Mouse (Mus musculus) thymus, postnatal 14 days (tissue): Measurements from ENCODE around the gene 5330417C22Rik.
"Not testable (repeated sequence)": the region's sequence is repeated elsewhere in the genome, so short reads cannot be mapped to it uniquely, and the experiment has no call there.

ENCODE experiments used
- DNase-seq: peaks from one replicate; pipeline ENCODE4 v3.0.0; 2021

5330417C22Rik gene

DNA sequence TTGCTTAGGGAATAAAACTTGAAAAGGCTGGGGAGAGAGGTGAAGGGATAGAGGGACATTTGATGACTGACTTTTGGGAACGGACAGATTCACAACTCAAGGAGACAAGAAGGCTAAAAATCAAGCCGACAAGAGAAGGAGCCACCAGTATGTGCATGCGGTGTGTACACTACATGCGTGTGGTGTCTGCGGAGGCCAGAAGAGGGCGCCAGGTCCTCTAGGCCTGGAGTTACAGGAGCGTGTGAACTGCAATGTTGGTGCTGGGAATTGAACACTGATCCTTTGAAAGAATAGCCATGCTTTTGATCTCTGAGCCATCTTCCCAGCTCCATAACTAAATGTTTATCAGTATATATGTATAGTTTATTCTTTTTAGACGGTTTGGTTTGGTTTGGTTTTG, 7.8 kb downstream of the 5330417C22Rik start:
- DNase-seq = no peak

DNA sequence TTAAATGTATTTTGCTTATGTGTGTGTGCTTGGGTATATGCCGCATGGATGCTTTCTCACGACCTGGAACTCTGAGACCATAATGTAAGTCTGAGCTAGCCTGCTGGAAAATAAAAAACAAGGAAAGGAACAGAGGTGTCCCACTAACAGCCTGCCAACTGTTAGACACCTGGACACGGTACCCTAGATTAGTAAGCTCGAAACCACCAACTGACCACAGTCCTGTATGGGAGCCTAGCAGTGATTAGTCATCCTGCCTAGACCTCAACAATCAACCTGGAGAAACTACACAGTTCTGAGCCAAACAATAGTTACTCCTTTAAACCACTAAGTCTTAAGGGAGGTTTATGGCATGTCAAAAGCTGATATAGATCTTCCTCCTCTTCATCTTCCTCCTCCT, 12.9 kb downstream of the 5330417C22Rik start:
- no peak for DNase-seq

DNA sequence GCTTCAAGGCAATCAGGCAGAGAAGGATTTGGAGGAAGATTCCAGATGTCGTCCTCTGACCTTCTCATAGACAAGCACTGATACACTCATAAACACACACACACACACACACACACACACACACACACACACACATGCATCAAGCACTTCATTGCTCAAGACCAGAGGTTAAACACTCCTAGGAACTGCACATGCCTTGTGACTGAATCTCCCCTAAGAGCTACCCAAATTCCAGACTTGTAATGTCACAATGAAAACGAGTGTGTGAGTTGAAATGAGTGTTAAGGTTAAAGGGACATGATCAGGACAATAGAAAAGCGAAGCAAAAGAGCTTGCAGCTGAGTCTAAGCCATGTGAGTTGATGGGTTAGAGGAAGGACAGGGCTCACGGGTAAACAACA, 18.1 kb downstream of the 5330417C22Rik start:
- no peak for DNase-seq

DNA sequence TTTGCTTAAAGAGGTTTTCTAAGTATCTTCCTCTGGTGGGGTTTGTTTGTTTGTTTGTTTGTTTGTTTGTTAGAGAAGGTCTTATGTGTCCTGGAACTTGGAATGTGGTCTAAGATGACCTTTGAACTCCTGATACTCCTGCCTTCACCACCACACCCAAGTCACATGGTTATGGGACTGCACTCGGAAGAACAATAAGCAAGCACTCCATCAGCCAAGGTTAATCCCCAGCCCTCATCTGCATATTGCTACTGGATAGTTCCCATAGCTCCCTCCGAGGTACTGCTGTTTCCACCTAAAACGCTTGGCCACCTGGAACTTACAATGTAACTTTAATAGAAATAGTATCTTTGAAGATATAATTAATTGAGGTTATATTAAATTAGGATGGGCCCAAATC, 22.9 kb downstream of the 5330417C22Rik start:
- no peak for DNase-seq

DNA sequence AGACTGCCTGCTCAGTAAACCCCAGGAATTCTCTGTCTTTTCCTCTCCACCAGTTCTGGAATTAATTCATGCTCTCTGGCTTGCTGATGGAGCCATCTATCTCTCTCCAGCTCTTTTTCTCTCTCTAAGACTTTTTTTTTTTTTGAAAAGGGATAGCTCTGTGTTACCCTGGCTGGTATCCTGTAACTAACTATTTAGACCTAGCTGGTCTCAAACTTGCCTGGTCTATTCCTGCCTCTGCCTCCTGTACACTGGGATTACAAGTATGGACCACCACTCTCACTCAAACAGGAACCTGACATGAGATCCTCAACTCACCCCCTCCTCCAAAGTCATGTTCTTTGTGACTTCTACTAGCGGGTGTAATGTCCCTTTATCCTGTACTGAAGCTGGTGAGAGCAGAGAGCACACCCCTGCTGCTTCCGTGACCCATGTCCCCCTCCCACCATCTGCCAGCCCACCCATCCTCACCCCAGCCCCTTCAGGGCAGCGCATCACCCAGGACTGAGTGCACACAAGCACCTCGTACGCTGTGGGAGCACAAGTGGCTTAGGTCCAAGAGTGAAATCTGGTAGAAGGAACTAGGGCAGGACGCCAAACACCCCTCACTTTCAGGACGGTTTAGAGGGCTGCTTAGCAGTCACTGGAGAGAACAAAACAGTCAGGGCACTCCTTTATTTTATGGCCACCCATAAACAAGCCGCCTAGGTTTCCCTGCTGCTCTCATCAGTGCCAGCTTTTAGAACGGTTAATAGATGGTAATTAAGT, 25.4 kb downstream of the 5330417C22Rik start:
- no peak for DNase-seq

DNA sequence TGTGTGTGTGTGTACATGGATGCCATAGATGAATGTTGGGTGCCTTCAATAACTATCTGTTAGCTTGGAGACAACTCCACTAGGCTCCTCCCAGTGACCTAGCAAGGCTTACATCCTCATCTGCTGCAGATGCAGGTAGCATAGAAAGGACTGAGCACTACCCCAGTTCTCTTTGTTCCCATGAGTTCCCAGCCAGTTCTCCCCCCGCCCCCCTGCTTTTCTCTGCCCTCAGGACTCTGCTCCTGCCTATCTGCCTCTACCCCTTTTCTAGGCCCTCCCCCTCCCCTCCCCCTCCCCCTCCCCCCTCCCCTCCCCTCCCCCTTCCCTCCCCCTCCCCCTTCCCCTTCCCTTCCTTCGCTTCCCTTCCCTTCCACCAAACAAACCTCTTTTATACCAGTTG, 26.2 kb downstream of the 5330417C22Rik start:
- no peak for DNase-seq

DNA sequence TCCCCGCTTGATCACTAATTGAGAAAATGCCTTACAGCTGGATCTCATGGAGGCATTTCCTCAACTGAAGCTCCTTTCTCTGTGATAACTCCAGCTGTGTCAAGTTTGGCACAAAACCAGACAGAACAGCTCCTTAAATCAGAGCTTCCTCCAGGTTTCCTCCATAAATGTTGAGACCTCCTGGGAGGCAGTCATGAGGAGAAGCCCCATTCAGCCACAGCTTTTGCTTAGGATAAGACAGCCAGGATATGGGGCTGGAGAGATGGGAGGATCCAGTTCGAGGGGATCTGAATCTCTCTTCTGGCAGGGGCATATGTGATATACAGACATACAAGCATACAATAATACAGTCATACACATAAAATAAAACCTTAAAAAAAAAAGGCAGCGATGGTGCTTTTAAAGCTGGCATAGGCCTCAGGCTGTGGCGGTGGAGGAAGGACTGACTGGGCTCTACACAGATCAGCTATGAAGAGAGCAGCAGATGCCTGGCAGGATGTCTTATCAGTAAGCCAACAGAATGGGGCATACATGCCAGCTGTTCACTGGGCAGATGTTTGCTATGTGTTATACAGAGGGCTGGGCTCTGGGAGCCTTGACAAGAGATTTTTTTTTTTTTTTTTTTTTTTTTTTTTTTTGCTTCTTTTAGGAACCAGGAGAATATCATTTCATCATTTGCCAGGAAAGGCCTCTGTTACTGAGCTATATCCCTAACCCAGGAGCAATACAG, 27.4 kb downstream of the 5330417C22Rik start:
- DNase-seq = no peak

DNA sequence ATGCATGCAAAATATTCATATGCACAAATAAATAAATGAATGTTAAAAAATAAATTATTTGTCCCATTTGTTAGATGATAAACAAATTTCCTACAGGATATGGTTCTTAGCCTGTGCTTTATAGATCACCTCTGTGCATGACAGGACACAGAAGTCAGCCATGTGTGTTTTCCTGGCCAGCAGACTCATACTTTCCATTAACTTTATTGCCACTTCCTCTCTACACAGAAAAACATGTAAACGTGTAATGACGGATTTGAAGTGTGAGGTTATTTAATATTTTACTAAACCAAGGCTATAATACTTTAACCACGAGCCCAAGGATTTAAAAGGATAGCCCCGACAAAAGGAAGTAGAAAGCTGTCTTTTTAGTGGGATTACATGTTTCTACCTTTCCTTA, 32.4 kb downstream of the 5330417C22Rik start:
- no peak for DNase-seq

DNA sequence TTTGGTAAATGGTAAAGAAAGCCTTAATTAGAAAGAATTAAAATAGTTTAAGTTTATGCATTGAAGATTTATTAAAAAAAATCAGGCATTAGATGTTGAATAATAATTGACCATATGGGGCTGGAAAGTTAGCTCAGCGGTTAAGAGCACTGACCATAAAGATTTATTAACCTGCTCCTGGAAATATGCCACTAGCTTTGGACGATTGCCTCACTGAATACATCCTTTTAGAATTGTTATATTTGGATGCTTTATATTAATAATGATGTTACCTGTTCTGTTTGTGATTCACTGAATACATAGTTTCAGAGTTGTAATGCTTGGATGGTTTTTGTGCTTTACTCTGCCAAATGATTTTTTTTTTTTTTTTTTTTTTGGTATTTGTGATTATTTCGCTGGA, 34.9 kb downstream of the 5330417C22Rik start:
- DNase-seq = not testable (repeated sequence)

DNA sequence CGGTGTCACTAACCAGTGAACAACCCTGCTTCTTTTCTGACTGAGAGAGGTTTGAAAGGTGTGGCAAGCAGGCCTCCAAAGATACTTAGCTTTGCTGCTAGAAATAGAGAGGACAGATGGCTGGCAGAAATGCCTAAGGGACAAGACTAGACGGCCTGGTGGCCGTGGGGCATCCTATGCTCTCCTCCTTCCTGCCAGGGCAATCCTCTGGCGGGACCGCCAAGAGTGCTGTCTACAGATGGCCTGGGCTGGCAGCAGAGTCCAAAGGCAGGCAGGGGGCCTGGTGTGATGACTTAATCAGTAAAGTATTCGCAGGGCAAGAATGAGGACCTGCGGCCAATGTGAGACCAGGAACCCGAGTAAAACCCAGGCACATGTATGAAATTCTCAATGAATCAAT, 36.5 kb downstream of the 5330417C22Rik start:
- no peak for DNase-seq

DNA sequence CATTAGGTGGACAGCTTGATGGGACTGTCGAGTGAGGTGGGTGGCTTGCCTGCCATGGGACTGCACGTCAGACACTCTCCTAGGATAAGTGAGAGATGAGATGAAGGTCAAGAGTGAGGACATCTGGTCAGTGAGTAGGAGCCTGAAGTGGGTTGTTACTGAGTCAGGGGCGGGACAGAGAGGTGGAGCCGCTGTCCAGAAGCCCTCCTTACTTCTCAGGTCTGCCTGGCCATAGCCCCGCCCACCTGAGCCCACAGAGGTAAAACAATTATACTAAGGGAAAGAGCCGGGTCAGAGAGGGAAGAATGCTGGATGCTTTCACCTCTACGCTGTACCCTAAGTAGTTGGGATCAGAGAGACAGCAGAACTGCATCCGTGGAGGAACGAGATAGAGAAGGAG, 38.7 kb downstream of the 5330417C22Rik start:
- DNase-seq = no peak

DNA sequence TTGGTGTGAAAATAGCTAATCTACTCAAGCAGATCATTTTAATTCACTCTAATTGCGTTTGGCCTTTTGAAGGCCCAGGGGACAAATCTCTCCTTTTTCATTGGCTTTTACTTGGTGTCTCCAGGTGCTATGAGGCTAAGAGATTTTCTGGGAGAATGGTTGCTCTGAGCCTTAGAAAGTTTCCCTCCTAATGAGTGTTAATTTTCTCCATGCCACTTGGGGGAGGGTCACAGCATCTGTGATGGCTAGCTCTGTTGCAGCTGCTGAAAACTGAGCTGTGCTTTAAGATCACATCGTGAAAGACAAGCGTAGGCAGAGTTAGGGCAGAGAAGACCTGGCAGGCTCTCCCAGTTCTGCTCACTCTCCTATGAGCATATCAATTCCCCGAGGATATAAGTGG, 40.9 kb downstream of the 5330417C22Rik start:
- DNase-seq = no peak

DNA sequence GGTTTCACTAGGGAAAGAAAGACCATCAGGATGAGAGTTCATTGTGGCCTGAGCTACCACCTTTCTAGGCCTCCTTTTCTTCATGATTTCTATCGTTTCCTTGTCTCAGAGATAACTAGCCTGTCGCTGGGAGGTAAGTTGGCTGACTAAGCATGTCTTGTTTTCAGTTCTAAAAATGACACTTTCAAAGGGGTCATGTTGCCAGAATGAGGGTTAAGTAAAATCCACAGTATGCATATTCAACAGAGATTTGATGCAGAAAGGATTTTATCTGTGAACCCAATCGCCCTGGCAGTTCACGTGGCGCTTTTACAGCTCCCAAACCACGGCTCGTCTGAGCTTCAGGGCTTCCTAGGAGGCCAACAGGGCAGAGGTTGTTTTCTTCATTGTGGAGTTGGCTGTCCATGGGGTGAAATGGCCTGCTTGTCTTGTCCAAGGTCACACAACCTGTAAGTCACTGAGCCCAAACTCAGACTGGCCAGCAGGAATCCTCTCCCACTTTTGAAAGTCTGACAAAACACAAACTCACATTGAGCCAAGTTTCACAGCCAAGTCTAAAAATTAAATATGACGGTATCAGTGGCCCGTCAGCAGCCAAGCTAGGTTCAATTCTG, 41.4 kb downstream of the 5330417C22Rik start:
- no peak for DNase-seq

DNA sequence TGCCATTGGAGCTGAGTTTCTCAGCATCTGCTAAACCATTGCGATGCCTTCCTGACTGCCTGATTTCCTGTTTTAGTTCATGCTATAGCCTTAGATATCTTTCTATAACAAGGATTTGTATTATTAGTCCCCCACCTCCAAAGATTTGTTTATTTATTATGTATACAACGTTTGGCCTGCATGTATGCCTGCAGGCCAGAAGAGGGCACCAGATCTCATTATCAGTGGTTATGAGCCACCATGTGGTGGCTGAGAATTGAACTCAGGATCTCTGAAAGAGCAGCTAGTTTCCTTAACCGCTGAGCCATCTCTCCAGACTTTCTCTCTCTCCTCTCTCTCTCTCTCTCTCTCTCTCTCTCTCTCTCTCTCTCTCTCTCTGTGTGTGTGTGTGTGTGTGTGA, 46.4 kb downstream of the 5330417C22Rik start:
- peak; percentile 10 for DNase-seq

DNA sequence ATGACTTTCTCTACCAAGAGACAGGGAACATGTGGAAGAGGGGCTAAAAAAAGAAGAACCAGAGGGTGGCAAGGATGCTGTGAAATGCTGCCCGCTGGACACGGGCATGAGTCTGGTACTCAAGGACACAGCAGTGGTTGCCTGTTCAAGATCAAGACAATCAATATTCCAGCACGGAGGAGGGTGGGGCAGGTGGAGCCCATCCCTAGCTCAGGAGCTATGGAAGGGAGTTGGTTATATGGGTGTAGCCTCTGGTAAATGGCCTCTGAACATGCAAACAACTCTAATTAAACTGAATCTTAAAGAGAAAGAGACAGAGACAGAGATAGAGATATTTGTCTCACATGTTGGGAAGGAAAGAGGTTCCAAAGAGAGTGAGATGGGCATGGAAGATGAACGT, 51.6 kb downstream of the 5330417C22Rik start:
- DNase-seq = no peak

DNA sequence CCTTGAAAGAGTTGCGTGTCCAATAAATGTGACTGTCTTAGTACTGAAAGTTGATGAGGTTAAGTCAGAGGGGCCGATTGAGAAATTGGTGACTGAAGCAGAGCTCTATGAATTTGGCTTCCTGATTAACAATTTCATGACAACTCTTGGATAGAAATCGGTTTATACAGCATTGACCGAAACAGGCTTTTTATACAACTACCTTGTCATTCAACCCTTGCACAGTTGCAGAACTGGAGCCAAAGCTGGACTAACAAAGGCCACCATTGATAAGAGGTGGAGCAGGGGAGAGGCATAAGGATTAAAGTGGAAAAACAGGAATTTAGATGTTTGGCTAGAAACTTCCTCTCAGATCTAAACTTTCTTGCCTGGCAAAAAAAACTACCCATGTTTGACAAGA, 57.5 kb downstream of the 5330417C22Rik start:
- no peak for DNase-seq

DNA sequence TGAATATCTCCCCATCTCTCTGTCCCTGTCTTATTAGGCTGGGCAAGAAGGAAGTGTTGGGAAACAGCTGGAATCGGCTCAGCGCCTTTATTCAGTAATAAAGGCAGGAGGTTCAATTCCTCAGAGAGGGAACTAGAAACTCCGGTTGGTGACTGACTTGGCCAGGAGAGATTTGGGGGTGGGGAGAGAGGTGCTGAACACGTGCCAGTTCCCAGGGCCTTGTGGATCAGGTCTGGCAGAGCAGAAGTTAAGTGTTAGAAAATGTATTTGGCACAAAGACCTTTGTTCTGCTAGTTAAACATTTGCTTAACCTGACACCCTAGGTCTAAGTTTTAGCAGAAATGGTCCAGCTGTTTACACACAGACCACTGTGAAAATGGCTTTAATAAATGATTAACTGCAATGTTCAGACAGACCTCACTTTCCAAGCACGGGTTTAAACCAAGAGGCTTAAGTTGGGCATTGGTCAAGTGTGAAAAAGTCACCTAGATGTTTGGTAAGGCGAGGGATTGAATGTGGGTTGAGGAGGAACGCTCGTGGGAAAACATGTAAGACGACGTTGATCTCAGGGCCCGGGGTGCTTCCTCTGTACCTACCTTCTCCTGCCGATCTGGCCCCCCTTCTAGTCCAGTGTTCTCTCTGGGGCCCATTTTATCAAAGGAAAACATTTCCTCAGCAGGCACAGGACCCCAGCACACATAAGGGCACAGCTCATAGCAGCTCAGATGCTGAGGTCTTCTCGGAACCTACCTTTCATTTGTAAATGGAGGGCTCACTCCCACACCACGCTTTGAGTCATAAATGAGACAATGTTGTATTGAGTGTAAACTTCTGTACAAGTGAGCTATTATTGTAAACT, 59.3 kb downstream of the 5330417C22Rik start:
- DNase-seq = no peak

DNA sequence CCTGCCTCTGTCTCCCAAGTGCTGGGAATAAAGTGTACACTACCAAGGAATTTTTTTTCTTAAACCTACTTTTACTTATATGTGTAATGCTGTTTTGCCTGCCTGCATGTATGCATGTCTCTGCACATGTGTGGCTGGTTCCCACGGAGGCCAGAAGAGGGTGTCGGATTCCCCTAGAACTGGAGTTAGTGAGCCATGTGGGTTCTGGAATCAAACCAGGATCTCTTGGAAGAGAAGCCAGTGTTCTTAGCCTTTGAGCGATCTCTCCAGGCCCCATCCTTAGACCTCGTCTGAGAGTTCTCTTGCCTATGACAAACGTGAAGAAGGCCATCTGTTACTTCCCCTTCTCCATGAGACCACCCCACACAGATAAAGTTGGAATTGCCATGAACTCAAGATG, 60.8 kb downstream of the 5330417C22Rik start:
- DNase-seq = no peak

DNA sequence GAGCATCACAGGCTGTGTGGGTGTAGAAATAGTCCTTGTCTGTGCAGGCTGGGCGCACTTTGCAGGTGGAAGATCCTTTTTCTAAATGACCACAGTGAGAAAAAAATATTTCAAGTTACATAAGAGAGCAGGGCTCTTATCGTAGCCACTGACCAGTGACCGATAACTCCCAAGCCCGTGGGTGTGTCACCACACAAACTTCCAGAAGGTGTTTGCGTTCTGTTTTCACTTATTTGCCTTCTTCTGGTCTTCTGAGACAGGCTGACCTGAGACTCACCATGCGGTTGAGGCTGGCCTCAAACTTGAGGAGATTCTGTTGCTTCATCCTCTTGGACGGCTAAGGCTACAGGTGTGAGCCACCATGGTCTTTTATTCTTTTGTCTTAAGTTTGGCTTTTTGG, 61.4 kb downstream of the 5330417C22Rik start:
- DNase-seq = no peak

DNA sequence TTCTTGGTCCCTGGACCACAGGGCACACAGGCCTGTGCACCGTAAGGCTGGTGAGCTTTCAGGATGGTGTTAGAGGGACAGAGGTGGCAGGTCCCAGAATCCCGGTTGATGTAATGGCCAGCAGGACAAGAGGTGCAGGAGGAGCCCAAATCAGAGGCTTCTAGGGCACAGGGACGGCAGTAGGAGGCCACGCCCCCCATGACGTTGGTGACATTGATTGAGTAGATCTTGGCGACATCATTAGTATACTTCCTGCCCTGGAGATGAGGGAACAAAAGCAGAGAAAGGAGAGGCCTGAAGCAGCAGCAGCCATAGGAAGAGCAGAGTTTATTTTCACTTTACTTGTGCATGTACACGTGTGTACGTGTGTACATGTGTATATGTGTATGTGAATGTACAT, 68.6 kb downstream of the 5330417C22Rik start:
- no peak for DNase-seq

DNA sequence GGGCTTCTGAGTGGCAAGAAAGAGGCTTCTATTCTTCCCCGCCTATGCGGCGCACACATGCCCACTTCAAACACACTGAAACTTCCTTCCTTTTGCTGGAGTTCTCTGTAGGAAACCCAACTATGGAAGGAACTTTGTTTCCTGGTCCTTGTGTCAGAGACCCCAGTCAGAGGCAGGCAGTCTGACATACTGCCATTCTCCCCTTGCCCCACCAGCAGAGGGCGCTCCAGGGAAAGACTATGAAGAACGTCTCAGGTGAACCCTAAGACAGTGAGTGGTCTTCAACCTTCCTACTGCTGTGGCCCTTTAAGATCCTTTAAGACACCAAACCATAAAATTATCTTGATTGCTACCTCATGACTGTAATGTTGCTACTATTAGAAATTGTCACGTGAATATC, 69.9 kb downstream of the 5330417C22Rik start:
- peak; percentile 72 for DNase-seq

DNA sequence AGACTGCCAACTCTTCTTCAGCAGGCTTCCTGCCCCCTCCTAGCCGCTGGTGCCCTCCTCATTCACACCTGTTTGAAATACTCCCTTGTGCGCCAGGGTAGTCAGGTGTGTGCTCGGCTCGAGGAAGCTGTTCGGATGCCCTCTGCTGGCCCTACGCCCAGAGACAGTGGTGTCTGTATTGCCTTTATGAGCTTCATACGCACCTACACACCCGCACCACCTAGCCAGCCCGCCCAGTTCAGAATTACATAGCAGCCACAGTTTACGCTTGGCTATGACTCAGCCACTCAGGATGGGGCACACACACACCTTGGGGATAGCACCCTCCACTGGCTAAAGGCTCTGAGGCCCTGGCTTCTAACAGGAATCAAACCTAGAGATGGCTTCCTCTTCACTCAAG, 77.5 kb downstream of the 5330417C22Rik start:
- peak; percentile 76 for DNase-seq

DNA sequence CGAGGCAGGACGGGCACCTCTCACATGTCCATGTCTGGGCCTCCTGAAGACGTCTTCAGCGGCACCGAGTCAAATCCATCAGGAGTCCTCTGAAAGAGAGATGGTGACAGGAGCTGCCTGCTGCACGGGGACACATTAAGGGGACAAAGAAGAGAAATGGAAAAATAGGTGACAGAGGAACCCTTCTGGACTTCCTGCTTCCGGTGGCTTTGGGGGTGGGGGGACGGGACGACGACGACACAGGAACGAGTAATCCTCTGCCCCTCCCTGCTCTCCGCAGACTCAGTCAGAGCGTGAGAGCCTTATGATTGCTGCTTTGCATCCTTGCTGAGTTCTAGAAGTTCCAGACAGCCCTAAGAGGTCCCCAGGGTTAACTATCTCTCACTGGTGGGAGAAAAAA, 78.0 kb downstream of the 5330417C22Rik start:
- DNase-seq = peak; percentile 14
